Mouse (Mus musculus) kidney, embryonic 14.5 days (tissue): ENCODE results near the gene Gm20532. TPM values are rescaled to one million over a fixed set of nuclear protein-coding genes. Genes with fewer than 3 reads are reported as not detected.

Source experiments
- ATAC-seq: fragments of 200-750 bp; cut with Nextera tagmentation; 2 replicates; pipeline ENCODE4 v1.8.0; 2017; ENCODE audit warnings: moderate number of reproducible peaks, mild to moderate bottlenecking, moderate TSS enrichment, moderate library complexity; ENCODE audit not compliant: low FRiP score, low TSS enrichment
- H3K27ac ChIP-seq: fragments of 300-500 bp; sonication (generic); 2 replicates; pipeline ENCODE4 v1.5.1; 2014; ENCODE audit warnings: low read depth, mild to moderate bottlenecking, low read length, moderate library complexity, mixed read lengths
- H3K27me3 ChIP-seq: fragments of 300-500 bp; sonication (generic); 2 replicates; pipeline ENCODE4 v1.6.1; 2014; ENCODE audit warnings: mild to moderate bottlenecking, low read length; ENCODE audit not compliant: control insufficient read depth, insufficient read depth
- H3K36me3 ChIP-seq: fragments of 300-500 bp; sonication (generic); 2 replicates; pipeline ENCODE4 v1.6.1; 2014; ENCODE audit warnings: low read length, mixed read lengths; ENCODE audit not compliant: control insufficient read depth, insufficient read depth
- H3K4me1 ChIP-seq: fragments of 300-500 bp; sonication (generic); 2 replicates; pipeline ENCODE4 v1.6.1; 2014; ENCODE audit warnings: low read length, mixed read lengths; ENCODE audit not compliant: control insufficient read depth, insufficient read depth
- H3K4me2 ChIP-seq: fragments of 300-500 bp; sonication (generic); replicated peaks from 2 replicates; pipeline ENCODE4 v1.6.1; 2014; ENCODE audit warnings: low read depth, mild to moderate bottlenecking, low read length
- H3K4me3 ChIP-seq: fragments of 300-500 bp; sonication (generic); 2 replicates; pipeline ENCODE4 v1.5.1; 2014; ENCODE audit warnings: mild to moderate bottlenecking, low read length
- H3K9ac ChIP-seq: fragments of 300-500 bp; sonication (generic); 2 replicates; pipeline ENCODE4 v1.6.1; 2014; ENCODE audit warnings: low read depth, mild to moderate bottlenecking, low read length, moderate library complexity
- H3K9me3 ChIP-seq: fragments of 300-500 bp; sonication (generic); 2 replicates; pipeline ENCODE4 v1.6.1; 2016; ENCODE audit warnings: low read length; ENCODE audit not compliant: control insufficient read depth
- WGBS: fragments of 180-500 bp; shearing (Covaris S2); extraction: QIAGEN DNeasy Blood & Tissue Kit; methylation state at CpG from one replicate; pipeline ENCODE4 v1.1.7; 2014; 5-methylcytosine and 5-hydroxymethylcytosine counted together
- polyA plus RNA-seq: library from polyadenylated mRNA; unstranded; fragments of >200 nt; fragmentation: Nextera tagmentation; extraction: Ambion mirVana; gene quantifications from 2 replicates; pipeline ENCODE4 v1.2.1, GENCODE M21; 2014

The Gm20532 gene
- polyA plus RNA-seq, 1 experiment from 2014 or later: not detected

DNA sequence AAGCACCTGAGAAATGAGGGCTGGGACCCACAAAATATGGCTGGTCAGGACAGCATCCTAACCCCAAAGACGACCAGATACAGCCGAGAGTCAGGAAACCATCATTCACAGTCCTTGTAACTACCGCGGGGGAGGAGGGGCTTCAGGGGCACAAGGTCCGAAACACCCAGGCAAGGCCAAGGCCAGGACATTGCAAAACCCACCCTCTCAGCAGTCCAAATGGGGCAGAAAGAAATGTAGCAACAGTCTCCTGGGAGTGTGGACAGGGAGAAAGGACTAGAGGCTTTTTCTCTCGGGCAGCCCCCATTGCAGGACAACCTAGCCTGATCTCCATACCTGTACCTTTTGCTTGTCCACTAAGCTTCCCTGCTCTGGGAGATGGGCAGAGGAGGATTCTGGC lies 16.7 kb downstream of the Gm20532 start:
- no peaks in the 10 kb centered on the region for H3K36me3 ChIP-seq
- no peak; the same call in 1 of the 2 replicates for ATAC-seq
- no peaks in the 10 kb centered on the region for H3K9me3 ChIP-seq
- H3K4me3 ChIP-seq: peak overlapping the region; percentile 70
- H3K27me3 ChIP-seq: no peaks in the 10 kb centered on the region
- H3K9ac ChIP-seq: peak overlapping the region; percentile 81
- peak overlapping the region; percentile 74 for H3K27ac ChIP-seq
- 6% methylated on average over 6 of the region's 6 CpGs for WGBS
- H3K4me2 ChIP-seq: peak overlapping the region; percentile 88
- H3K4me1 ChIP-seq: peaks cover 19% of the 10 kb centered on the region; the same call in 1 of the 2 replicates

DNA sequence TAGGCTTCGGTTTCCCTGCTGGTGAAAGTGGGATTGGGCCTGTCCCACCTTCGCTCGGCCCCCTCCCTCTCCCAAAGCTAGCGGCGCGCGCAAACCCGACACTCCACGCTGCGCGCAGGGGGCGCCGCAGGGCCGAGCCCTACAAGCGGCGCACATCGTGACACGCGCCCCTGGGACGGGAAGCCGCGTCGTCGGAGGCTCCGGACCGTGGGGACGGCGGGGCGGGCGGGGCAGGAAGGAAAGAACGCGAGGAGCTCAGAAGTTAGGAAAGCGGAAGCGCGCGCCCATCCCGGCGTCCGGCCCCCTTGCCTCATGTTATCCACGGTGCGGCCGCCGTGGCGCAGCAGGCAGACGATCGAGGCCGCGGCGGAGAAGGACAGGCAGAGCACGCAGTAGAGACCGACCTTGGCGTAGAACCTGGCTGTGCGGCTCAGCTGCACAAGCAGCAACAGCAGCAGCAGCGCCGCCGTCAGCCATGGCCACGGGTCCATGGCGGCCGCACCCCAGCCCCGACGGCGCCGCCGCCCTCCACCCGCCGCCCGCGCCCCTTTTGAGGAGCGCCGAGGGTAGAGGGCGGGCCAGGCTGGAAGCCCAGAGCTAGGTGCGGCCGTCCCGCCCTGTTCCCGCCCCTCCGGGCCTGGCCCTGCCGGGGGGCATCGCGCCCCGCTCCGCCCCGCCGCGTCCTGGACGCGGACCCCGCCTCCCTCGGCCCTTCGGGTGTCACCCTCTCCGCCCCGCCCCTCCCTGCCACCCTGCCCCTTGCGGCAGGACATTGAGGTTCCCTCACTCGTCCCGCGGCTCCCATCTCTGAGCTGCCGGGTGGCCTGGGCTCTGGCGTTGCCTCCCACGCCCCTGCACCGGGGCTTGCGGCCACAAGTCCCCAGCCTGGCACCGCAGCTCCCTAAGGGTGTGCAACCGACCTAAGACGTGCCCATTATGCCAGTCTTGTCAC lies 17.6 kb downstream of the Gm20532 start, which contains the start of gene Agpat2:
Agpat2 (minus strand) TSS at position 698 of the 952 bp plus-strand sequence.
- H3K36me3 ChIP-seq: no peaks in the 10 kb centered on the region
- H3K4me2 ChIP-seq: peak within 1 kb of the TSS; percentile 88
- peak within 1 kb of the TSS; percentile 74 for H3K27ac ChIP-seq
- no peaks in the 10 kb centered on the region for H3K9me3 ChIP-seq
- H3K4me1 ChIP-seq: peaks cover 19% of the 10 kb centered on the region; the same call in 1 of the 2 replicates
- H3K27me3 ChIP-seq: no peaks in the 10 kb centered on the region
- 1% methylated on average over 83 of the region's 103 CpGs for whole genome bisulfite sequencing
- peak; percentile 84 for ATAC-seq
- peak within 1 kb of the TSS; percentile 81 for H3K9ac ChIP-seq
- peak within 1 kb of the TSS; percentile 70 for H3K4me3 ChIP-seq

DNA sequence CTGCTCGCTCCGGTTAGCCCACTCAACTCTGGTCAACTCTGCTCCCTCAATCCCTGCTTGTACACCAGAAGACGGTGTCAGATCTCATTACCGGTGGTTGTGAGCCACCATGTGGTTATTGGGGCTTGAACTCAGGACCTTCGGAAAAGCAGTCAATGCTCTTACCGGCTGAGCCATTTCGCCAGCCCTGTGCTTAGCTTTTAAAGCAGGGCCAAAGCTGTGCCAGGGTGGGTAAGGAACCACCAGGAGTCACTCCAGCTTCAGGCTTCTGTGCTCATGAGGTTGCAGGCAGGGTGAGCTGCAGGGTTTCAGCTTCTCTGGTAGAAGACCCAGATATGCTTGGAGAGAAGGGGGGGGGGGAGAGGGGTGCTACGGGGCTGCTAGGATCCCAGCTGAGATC lies 18.9 kb downstream of the Gm20532 start:
- WGBS: 86% methylated on average over 8 of the region's 8 CpGs

DNA sequence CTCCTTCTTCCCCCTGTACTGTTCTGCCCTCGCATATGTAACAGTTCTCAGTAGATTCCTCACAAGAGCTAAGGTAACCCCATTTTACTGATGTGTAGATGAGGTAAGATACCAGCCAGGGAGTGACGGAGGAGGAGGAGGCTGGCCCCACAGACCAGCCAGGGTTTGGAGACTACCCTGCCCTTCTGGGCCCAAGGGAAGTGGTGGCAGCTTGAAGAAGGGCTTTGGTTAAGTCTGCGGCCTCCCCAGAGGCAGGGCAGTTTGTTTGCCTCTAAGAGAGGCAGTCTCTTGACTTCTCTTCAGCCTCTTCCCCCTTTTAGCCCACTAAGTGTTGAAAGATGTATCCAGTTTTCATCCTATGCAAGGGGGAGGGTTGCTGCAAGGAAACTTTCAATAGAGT lies 20.1 kb downstream of the Gm20532 start:
- H3K4me2 ChIP-seq: no peak overlapping the region
- ATAC-seq: no peak

More for the DNA sequence above, 18.9 kb downstream of the Gm20532 start:
- Histone ChIP-seq H3K9ac (no peak overlapping the region), H3K4me1 (peaks cover 14% of the 10 kb centered on the region; the same call in 1 of the 2 replicates), H3K27ac (no peak overlapping the region), H3K4me3 (no peak overlapping the region), H3K4me2 (no peak overlapping the region), H3K36me3 (no peaks in the 10 kb centered on the region), H3K27me3 (no peaks in the 10 kb centered on the region), H3K9me3 (no peaks in the 10 kb centered on the region)
- ATAC-seq: no peak

DNA sequence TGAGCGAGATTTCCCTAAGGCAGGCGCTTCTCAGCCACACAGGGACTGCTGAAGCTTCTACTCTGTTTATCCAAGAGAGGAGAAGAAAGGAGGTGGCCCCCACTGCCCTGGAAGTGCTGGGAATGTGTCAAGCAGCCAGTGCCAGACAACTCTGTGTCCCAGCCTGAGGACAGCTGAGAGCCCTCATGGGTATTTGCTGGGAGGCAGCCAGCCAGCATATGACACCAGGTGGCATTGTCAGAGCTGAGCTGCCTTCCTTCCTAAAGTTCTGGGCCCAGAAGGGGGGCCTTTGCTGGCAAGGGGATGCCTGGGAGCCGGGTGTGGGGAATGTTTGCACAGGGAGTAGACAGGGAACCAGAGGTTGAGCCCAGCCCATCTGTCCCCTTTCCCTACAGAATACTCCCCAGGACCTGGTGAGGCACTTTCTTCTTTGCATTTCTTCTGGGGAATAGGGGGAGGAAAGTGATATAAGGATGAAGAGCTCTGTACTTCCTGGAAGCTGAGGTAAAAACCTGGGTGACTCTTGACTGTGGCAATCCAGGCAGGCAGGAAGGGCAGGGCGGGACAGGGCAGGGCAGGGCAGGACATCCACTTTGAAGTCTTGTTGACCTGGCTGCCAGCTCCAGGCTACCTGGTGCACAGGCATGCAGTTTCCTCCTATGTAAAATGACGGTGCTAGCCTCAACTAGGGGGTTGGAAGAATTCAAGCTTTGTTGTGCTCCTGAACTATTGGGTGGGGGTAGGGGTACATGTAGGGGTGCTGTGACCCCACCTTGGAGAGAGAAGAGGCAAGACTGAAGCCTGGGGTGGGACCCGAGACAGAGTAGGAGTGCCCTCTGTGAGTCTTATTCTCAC lies 20.8 kb downstream of the Gm20532 start:
- no peak for ATAC-seq
- Histone ChIP-seq H3K4me2 (no peak overlapping the region), H3K4me1 (peaks cover 11% of the 10 kb centered on the region; the same call in 1 of the 2 replicates), H3K36me3 (no peaks in the 10 kb centered on the region), H3K9ac (no peak overlapping the region; the same call in 1 of the 2 replicates), H3K27ac (no peak overlapping the region), H3K27me3 (no peaks in the 10 kb centered on the region), H3K9me3 (no peaks in the 10 kb centered on the region), H3K4me3 (no peak overlapping the region)
- WGBS: 44% methylated on average over 6 of the region's 6 CpGs

More for the DNA sequence above, 20.1 kb downstream of the Gm20532 start:
- H3K4me1 ChIP-seq: peaks cover 11% of the 10 kb centered on the region; the same call in 1 of the 2 replicates
- H3K9me3 ChIP-seq: no peaks in the 10 kb centered on the region
- H3K27ac ChIP-seq: no peak overlapping the region
- H3K27me3 ChIP-seq: no peaks in the 10 kb centered on the region
- H3K9ac ChIP-seq: no peak overlapping the region
- WGBS: 78% methylated on average over 3 of the region's 3 CpGs
- H3K36me3 ChIP-seq: no peaks in the 10 kb centered on the region
- no peak overlapping the region for H3K4me3 ChIP-seq

DNA sequence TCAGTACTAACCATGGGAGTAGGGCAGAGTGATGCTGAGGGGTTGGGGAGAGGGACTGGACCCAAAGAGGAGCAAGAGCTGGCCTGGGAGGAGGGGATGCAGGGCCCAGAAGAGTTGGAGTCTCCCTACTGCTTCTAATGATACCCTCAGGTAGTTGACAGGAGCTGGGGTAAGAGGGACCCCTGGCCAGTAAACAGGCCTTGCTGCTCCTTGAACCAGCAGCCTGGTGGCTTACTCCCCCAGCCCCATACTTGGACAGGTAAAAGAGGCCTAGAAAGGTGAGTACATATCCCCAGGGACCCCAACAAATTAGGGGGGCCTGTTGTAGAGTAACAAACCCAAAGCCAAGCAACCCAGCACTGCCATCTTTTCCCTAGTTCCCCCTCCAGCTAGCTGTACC lies 22.3 kb downstream of the Gm20532 start:
- Histone ChIP-seq H3K27ac (no peak overlapping the region), H3K4me2 (no peak overlapping the region), H3K9me3 (no peaks in the 10 kb centered on the region), H3K4me3 (no peak overlapping the region), H3K27me3 (no peaks in the 10 kb centered on the region), H3K9ac (no peak overlapping the region), H3K36me3 (no peaks in the 10 kb centered on the region), H3K4me1 (peaks cover 6% of the 10 kb centered on the region; the same call in 1 of the 2 replicates)
- no peak for ATAC-seq

DNA sequence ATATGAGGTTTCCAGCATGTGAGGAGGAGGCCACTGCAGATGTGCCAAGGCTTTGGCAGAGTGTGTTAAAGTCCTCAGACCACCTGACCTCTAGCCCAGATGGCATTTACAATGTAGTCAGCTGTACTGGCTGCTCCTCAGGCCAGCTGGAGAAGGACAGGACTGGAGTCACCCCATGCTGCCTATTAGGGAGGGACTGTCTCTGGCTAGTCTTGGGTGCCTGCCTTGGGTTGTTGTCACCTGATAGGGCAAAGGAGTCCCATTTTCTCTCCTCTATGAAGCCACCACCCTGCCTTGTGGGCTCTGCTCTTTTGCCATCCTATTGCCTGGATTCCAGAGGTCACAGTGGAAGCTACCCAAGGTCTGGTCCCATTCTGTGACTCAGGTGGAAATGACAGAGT lies 22.8 kb downstream of the Gm20532 start:
- Histone ChIP-seq H3K9ac (no peak overlapping the region), H3K4me2 (no peak overlapping the region), H3K27ac (no peak overlapping the region), H3K27me3 (no peaks in the 10 kb centered on the region), H3K36me3 (no peaks in the 10 kb centered on the region), H3K9me3 (no peaks in the 10 kb centered on the region), H3K4me3 (no peak overlapping the region), H3K4me1 (peaks cover 5% of the 10 kb centered on the region; the same call in 1 of the 2 replicates)
- ATAC-seq: no peak

DNA sequence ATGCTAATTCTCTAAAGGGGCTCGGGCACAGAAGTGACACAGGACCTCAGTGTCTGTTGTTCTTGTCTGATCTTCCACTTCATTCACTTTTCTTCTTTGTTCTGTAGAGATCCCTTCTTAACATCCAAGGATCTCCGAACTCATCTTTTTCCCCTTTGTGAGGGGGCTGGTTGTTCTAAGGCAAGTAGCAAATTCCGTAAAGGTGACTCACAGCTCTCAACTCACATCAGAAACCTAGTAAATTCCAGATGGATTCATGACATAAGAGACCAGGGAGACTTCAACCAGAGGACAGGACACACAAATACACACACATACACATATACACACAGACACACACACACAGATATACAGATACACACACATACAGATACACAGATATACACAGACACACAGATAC lies 24.1 kb downstream of the Gm20532 start:
- Histone ChIP-seq H3K9ac (no peak overlapping the region), H3K9me3 (no peaks in the 10 kb centered on the region), H3K36me3 (no peaks in the 10 kb centered on the region), H3K4me1 (no peaks in the 10 kb centered on the region), H3K4me2 (no peak overlapping the region), H3K27ac (no peak overlapping the region), H3K27me3 (no peaks in the 10 kb centered on the region), H3K4me3 (no peak overlapping the region)
- no peak for ATAC-seq
- 83% methylated on average over 3 of the region's 3 CpGs for WGBS
